Mouse (Mus musculus) midbrain, embryonic 12.5 days (tissue): ENCODE data around the gene Erg. TPM values are rescaled to one million over a fixed set of nuclear protein-coding genes. Genes with fewer than 3 reads are reported as not detected.

Experiments used
- ATAC-seq: fragments of 200-750 bp; cut with Nextera tagmentation; 2 replicates; pipeline ENCODE4 v1.8.0; 2017; ENCODE audit warnings: low read depth, moderate TSS enrichment, moderate library complexity; ENCODE audit not compliant: low FRiP score
- H3K27ac ChIP-seq: fragments of 300-500 bp; sonication (generic); replicated peaks from 2 replicates; pipeline ENCODE4 v1.5.1; 2016; ENCODE audit warnings: mild to moderate bottlenecking
- H3K27me3 ChIP-seq: fragments of 300-500 bp; sonication (generic); 2 replicates; pipeline ENCODE4 v1.6.1; 2016; ENCODE audit warnings: mild to moderate bottlenecking
- H3K36me3 ChIP-seq: fragments of 300-500 bp; sonication (generic); 2 replicates; pipeline ENCODE4 v1.6.1; 2016
- H3K4me1 ChIP-seq: fragments of 300-500 bp; sonication (generic); 2 replicates; pipeline ENCODE4 v1.6.1; 2016
- H3K4me2 ChIP-seq: fragments of 300-500 bp; sonication (generic); replicated peaks from 2 replicates; pipeline ENCODE4 v1.6.1; 2016; ENCODE audit warnings: mild to moderate bottlenecking, moderate library complexity
- H3K4me3 ChIP-seq: fragments of 300-500 bp; sonication (generic); 2 replicates; pipeline ENCODE4 v1.5.1; 2016; ENCODE audit warnings: mild to moderate bottlenecking
- H3K9ac ChIP-seq: fragments of 300-500 bp; sonication (generic); replicated peaks from 2 replicates; pipeline ENCODE4 v1.6.1; 2016; ENCODE audit warnings: mild to moderate bottlenecking, moderate library complexity
- H3K9me3 ChIP-seq: fragments of 300-500 bp; sonication (generic); 2 replicates; pipeline ENCODE4 v1.6.1; 2016; ENCODE audit warnings: mild to moderate bottlenecking
- WGBS: fragments of 180-500 bp; shearing (Covaris S2); methylation state at CpG from one replicate; pipeline ENCODE4 v1.1.7; 2016; 5-methylcytosine and 5-hydroxymethylcytosine counted together
- polyA plus RNA-seq: library from polyadenylated mRNA; unstranded; fragments of >200 nt; fragmentation: Nextera tagmentation; extraction: Ambion mirVana; gene quantifications from 2 replicates; pipeline ENCODE4 v1.2.1, GENCODE M21; 2016

Erg gene
- polyA plus RNA-seq, 1 experiment from 2014 or later, result 4.3 TPM

GRCm38 (mm10) chr16:95469262-95470139 is 116.9 kb downstream of the Erg start:
- no peak for ATAC-seq
- Histone ChIP-seq H3K27ac (no peak overlapping the region), H3K4me1 (no peaks in the 10 kb centered on the region), H3K36me3 (no peaks in the 10 kb centered on the region), H3K27me3 (no peaks in the 10 kb centered on the region), H3K4me3 (no peak overlapping the region), H3K9ac (no peak overlapping the region), H3K9me3 (no peaks in the 10 kb centered on the region), H3K4me2 (no peak overlapping the region)
- 73% methylated on average over 9 of the region's 9 CpGs for WGBS

GRCm38 (mm10) chr16:95467893-95468292 is 118.5 kb downstream of the Erg start:
- H3K9me3 ChIP-seq, result no peaks in the 10 kb centered on the region
- no peaks in the 10 kb centered on the region for H3K27me3 ChIP-seq
- 94% methylated on average over 2 of the region's 2 CpGs for WGBS
- H3K4me3 ChIP-seq, result no peak overlapping the region
- no peak for ATAC-seq
- no peak overlapping the region for H3K9ac ChIP-seq
- H3K27ac ChIP-seq, result no peak overlapping the region
- H3K4me1 ChIP-seq, result no peaks in the 10 kb centered on the region
- H3K4me2 ChIP-seq, result no peak overlapping the region
- no peaks in the 10 kb centered on the region for H3K36me3 ChIP-seq

- H3K9me3 ChIP-seq, result no peaks in the 10 kb centered on the region
These were observed 119.8 kb downstream of the Erg start for GRCm38 (mm10) chr16:95466548-95466947.

GRCm38 (mm10) chr16:95464609-95465008 is 121.8 kb downstream of the Erg start:
- no peak overlapping the region for H3K4me2 ChIP-seq
- ATAC-seq, result no peak
- H3K9ac ChIP-seq, result no peak overlapping the region
- H3K4me1 ChIP-seq, result no peaks in the 10 kb centered on the region
- no peaks in the 10 kb centered on the region for H3K27me3 ChIP-seq
- H3K36me3 ChIP-seq, result no peaks in the 10 kb centered on the region
- 71% methylated on average over 8 of the region's 8 CpGs for whole genome bisulfite sequencing
- H3K27ac ChIP-seq, result no peak overlapping the region
- no peaks in the 10 kb centered on the region for H3K9me3 ChIP-seq
- H3K4me3 ChIP-seq, result no peak overlapping the region

More at GRCm38 (mm10) chr16:95466548-95466947, 119.8 kb downstream of the Erg start:
- no peaks in the 10 kb centered on the region for H3K4me1 ChIP-seq
- H3K4me3 ChIP-seq, result no peak overlapping the region
- H3K4me2 ChIP-seq, result no peak overlapping the region
- no peaks in the 10 kb centered on the region for H3K27me3 ChIP-seq
- no peak overlapping the region for H3K27ac ChIP-seq
- WGBS, result 88% methylated on average over 1 of the region's 1 CpGs
- no peak for ATAC-seq
- no peaks in the 10 kb centered on the region for H3K36me3 ChIP-seq
- H3K9ac ChIP-seq, result no peak overlapping the region

- no peak overlapping the region for H3K9ac ChIP-seq
- H3K27ac ChIP-seq, result no peak overlapping the region
- no peaks in the 10 kb centered on the region for H3K4me1 ChIP-seq
- no peaks in the 10 kb centered on the region for H3K9me3 ChIP-seq
- no peaks in the 10 kb centered on the region for H3K36me3 ChIP-seq
- no peak for ATAC-seq
- no peaks in the 10 kb centered on the region for H3K27me3 ChIP-seq
- H3K4me2 ChIP-seq, result no peak overlapping the region
- no peak overlapping the region for H3K4me3 ChIP-seq
- WGBS, result 74% methylated on average over 6 of the region's 6 CpGs
These were observed 122.6 kb downstream of the Erg start for GRCm38 (mm10) chr16:95463796-95464195.

- H3K9me3 ChIP-seq, result no peaks in the 10 kb centered on the region
- ATAC-seq, result no peak
- 80% methylated on average over 7 of the region's 7 CpGs for WGBS
- no peak overlapping the region for H3K9ac ChIP-seq
- H3K36me3 ChIP-seq, result no peaks in the 10 kb centered on the region
- H3K27ac ChIP-seq, result no peak overlapping the region
- H3K27me3 ChIP-seq, result no peaks in the 10 kb centered on the region
- no peaks in the 10 kb centered on the region for H3K4me1 ChIP-seq
- no peak overlapping the region for H3K4me2 ChIP-seq
- no peak overlapping the region for H3K4me3 ChIP-seq
These were observed 124.5 kb downstream of the Erg start for GRCm38 (mm10) chr16:95461941-95462340.

GRCm38 (mm10) chr16:95460336-95460735 is 126.1 kb downstream of the Erg start:
- Histone ChIP-seq H3K9ac (no peak overlapping the region), H3K9me3 (no peaks in the 10 kb centered on the region), H3K36me3 (no peaks in the 10 kb centered on the region), H3K27ac (no peak overlapping the region), H3K27me3 (no peaks in the 10 kb centered on the region), H3K4me3 (no peak overlapping the region), H3K4me1 (no peaks in the 10 kb centered on the region), H3K4me2 (no peak overlapping the region)
- 90% methylated on average over 2 of the region's 2 CpGs for WGBS
- no peak for ATAC-seq

GRCm38 (mm10) chr16:95459325-95459691 is 127.1 kb downstream of the Erg start:
- Histone ChIP-seq H3K9ac (no peak overlapping the region), H3K27me3 (no peaks in the 10 kb centered on the region), H3K4me3 (no peak overlapping the region), H3K4me2 (no peak overlapping the region), H3K27ac (no peak overlapping the region), H3K4me1 (no peaks in the 10 kb centered on the region), H3K36me3 (no peaks in the 10 kb centered on the region), H3K9me3 (no peaks in the 10 kb centered on the region)
- WGBS, result 82% methylated on average over 5 of the region's 5 CpGs
- no peak for ATAC-seq

GRCm38 (mm10) chr16:95458590-95459324 is 127.6 kb downstream of the Erg start:
- no peak overlapping the region for H3K27ac ChIP-seq
- H3K4me2 ChIP-seq, result no peak overlapping the region
- H3K4me3 ChIP-seq, result no peak overlapping the region
- no peaks in the 10 kb centered on the region for H3K36me3 ChIP-seq
- no peak for ATAC-seq
- WGBS, result 94% methylated on average over 17 of the region's 17 CpGs
- H3K27me3 ChIP-seq, result no peaks in the 10 kb centered on the region
- no peaks in the 10 kb centered on the region for H3K9me3 ChIP-seq
- H3K9ac ChIP-seq, result no peak overlapping the region
- H3K4me1 ChIP-seq, result no peaks in the 10 kb centered on the region

GRCm38 (mm10) chr16:95457006-95457405 is 129.4 kb downstream of the Erg start:
- no peak overlapping the region for H3K9ac ChIP-seq
- no peaks in the 10 kb centered on the region for H3K36me3 ChIP-seq
- H3K27me3 ChIP-seq, result no peaks in the 10 kb centered on the region
- no peak overlapping the region for H3K4me3 ChIP-seq
- no peak overlapping the region for H3K27ac ChIP-seq
- 82% methylated on average over 3 of the region's 3 CpGs for WGBS
- H3K9me3 ChIP-seq, result no peaks in the 10 kb centered on the region
- no peak overlapping the region for H3K4me2 ChIP-seq
- no peaks in the 10 kb centered on the region for H3K4me1 ChIP-seq
- ATAC-seq, result no peak

GRCm38 (mm10) chr16:95455896-95456295 is 130.5 kb downstream of the Erg start:
- WGBS, result 90% methylated on average over 8 of the region's 8 CpGs
- H3K36me3 ChIP-seq, result no peaks in the 10 kb centered on the region
- no peak overlapping the region for H3K4me3 ChIP-seq
- H3K9me3 ChIP-seq, result no peaks in the 10 kb centered on the region
- H3K27ac ChIP-seq, result no peak overlapping the region
- no peak overlapping the region for H3K9ac ChIP-seq
- H3K4me2 ChIP-seq, result no peak overlapping the region
- ATAC-seq, result no peak
- no peaks in the 10 kb centered on the region for H3K4me1 ChIP-seq
- no peaks in the 10 kb centered on the region for H3K27me3 ChIP-seq

- Histone ChIP-seq H3K9me3 (no peaks in the 10 kb centered on the region), H3K27me3 (no peaks in the 10 kb centered on the region), H3K27ac (no peak overlapping the region), H3K4me2 (no peak overlapping the region), H3K4me1 (no peaks in the 10 kb centered on the region), H3K9ac (no peak overlapping the region), H3K36me3 (no peaks in the 10 kb centered on the region), H3K4me3 (no peak overlapping the region)
- ATAC-seq, result no peak
- 96% methylated on average over 5 of the region's 5 CpGs for WGBS
These were observed 130.9 kb downstream of the Erg start for GRCm38 (mm10) chr16:95455461-95455860.
